Mouse (Mus musculus): ENCODE results near the gene Cds2. TPM values are rescaled to one million over a fixed set of nuclear protein-coding genes. Genes with fewer than 3 reads are reported as not detected.

Gene Cds2
- polyA plus RNA-seq, 1 experiment from 2014 or later, result 44.7 TPM

DNA sequence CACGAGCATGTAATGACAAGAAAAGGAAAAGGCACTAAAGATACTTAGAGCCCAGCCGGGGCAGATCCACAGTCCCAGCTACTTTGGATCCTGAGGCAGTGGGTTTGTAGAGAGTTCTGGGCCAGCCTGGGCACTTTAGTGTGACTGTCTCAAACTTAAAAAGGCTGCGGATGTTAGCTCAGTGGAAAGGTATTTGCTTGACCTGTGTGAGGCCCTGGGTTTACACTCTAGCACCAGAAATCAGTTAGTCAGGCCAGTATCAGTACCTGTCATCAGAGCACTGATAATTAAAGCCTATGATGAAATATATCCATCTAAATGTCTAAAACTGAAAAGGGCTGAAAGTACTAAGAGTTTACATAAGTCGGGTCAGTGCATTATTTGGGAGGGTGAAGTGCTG lies 13.3 kb downstream of the Cds2 start:
- no peak for ATAC-seq (ENCODE audit: low FRiP score, low TSS enrichment)
- H3K9me3 ChIP-seq (ENCODE audit: control insufficient read depth, low read length), result no peaks in the 10 kb centered on the region
- no peaks in the 10 kb centered on the region for H3K36me3 ChIP-seq (ENCODE audit: control insufficient read depth, insufficient read depth, low read length)
- H3K4me2 ChIP-seq (ENCODE audit: low read length), result no peak overlapping the region
- no peak overlapping the region for H3K9ac ChIP-seq (replicated peaks; ENCODE audit: low read length)
- no peak overlapping the region for H3K4me3 ChIP-seq (replicated peaks; ENCODE audit: low read depth, low read length)
- 91% methylated on average over 4 of the region's 4 CpGs for WGBS
- H3K27ac ChIP-seq (replicated peaks; ENCODE audit: low read depth, low read length), result no peak overlapping the region
- no peak for DNase-seq
- 0 out of 2 replicates have a peak, but pooled peaks cover 3% of the 10 kb centered on the region for H3K4me1 ChIP-seq (ENCODE audit: control insufficient read depth, insufficient read depth, low read length)
- H3K27me3 ChIP-seq (ENCODE audit: control insufficient read depth, insufficient read depth, low read length), result no peaks in the 10 kb centered on the region

DNA sequence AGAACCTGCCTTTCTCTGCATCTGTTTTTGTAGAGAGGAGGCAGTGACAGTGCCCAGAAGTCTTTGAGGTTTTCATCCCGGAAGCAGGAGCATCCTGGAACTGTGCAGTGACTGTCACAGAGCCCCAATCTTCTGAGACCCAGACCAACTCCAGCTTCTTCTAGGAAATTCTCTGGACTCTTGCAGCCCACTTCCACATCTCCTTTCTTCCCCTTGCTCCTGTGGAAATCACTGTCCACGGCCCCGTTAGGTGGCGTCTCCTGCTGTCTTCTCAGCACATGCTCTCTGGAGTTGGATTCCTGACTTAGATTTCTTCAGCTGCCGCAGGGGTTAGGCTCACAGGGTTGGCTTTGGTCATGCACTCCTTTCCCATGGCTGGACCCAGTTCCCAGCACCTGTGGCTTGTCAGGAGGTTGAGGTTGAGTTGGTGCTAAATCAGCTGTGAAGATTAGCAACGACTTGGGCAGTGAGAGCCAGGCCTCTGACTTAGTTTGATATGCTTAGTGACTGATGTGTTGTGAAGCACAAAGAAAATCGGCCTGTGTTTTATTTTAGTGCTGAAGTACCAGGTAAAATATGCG lies 15.4 kb downstream of the Cds2 start:
- peaks cover 21% of the 10 kb centered on the region for H3K4me1 ChIP-seq (ENCODE audit: control insufficient read depth, insufficient read depth, low read length)
- ATAC-seq (ENCODE audit: low FRiP score, low TSS enrichment) (no peak), DNase-seq (no peak)
- no peak overlapping the region for H3K9ac ChIP-seq (replicated peaks; ENCODE audit: low read length)
- no peaks in the 10 kb centered on the region for H3K36me3 ChIP-seq (ENCODE audit: control insufficient read depth, insufficient read depth, low read length)
- no peaks in the 10 kb centered on the region for H3K9me3 ChIP-seq (ENCODE audit: control insufficient read depth, low read length)
- H3K4me3 ChIP-seq (replicated peaks; ENCODE audit: low read depth, low read length), result no peak overlapping the region
- H3K27me3 ChIP-seq (ENCODE audit: control insufficient read depth, insufficient read depth, low read length), result no peaks in the 10 kb centered on the region
- H3K4me2 ChIP-seq (ENCODE audit: low read length), result no peak overlapping the region
- H3K27ac ChIP-seq (replicated peaks; ENCODE audit: low read depth, low read length), result no peak overlapping the region
- WGBS, result 63% methylated on average over 8 of the region's 8 CpGs

DNA sequence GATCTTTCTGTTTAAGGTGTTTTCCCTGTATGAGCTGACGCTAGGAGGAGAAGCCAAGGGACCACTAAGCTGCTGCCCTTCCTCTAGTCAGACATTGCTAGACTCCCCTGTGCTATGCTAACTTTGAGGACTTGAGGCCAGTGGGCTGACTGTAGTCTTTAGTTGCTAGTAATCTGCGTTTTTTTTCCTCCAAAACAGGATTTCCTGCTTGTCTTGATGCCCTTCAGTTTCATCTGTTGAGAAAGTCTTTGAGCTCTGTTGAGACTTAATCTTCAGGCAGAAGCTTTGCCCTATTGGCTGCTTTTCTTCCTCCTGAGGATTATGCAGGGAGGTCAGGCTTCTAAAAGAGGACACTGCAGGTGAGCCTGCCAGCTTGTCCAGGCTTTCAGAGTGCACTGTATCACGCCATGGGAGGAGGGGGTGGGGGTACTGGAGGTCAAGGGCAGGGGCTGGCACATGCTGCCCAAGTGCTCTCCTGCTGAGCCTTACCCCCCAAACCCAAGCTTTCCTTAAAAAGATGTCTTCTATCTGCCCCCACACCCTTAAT lies 16.5 kb downstream of the Cds2 start:
- H3K9me3 ChIP-seq (ENCODE audit: control insufficient read depth, low read length), result no peaks in the 10 kb centered on the region
- 46% methylated on average over 3 of the region's 3 CpGs for WGBS
- no peak for ATAC-seq (ENCODE audit: low FRiP score, low TSS enrichment)
- no peak overlapping the region for H3K9ac ChIP-seq (replicated peaks; ENCODE audit: low read length)
- no peak overlapping the region for H3K27ac ChIP-seq (replicated peaks; ENCODE audit: low read depth, low read length)
- no peaks in the 10 kb centered on the region for H3K36me3 ChIP-seq (ENCODE audit: control insufficient read depth, insufficient read depth, low read length)
- peaks cover 22% of the 10 kb centered on the region for H3K4me1 ChIP-seq (ENCODE audit: control insufficient read depth, insufficient read depth, low read length)
- no peak overlapping the region for H3K4me3 ChIP-seq (replicated peaks; ENCODE audit: low read depth, low read length)
- no peaks in the 10 kb centered on the region for H3K27me3 ChIP-seq (ENCODE audit: control insufficient read depth, insufficient read depth, low read length)
- DNase-seq, result no peak
- H3K4me2 ChIP-seq (ENCODE audit: low read length), result no peak overlapping the region

DNA sequence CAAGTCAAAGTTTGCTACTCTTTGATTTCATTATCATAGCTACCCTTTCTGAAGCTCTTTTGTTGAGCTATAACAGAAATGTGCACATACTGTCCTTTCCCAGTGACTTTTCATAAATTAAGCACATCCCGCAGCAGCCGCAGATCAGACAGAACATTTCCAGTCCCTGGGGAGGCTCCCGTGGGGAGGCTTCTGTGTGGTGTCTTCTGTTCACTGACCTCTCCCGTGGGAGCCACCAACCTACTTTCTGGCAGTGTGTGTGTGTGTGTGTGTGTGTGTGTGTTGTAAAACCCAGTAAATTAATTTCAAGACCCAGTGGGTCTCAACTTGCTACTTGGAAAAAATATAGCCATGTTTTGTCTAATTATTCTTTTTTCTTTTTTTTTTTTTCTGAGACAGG lies 17.0 kb downstream of the Cds2 start:
- Histone ChIP-seq H3K4me1 (ENCODE audit: control insufficient read depth, insufficient read depth, low read length) (peaks cover 22% of the 10 kb centered on the region), H3K4me2 (ENCODE audit: low read length) (no peak overlapping the region), H3K9me3 (ENCODE audit: control insufficient read depth, low read length) (no peaks in the 10 kb centered on the region), H3K27me3 (ENCODE audit: control insufficient read depth, insufficient read depth, low read length) (no peaks in the 10 kb centered on the region), H3K27ac (replicated peaks; ENCODE audit: low read depth, low read length) (no peak overlapping the region), H3K4me3 (replicated peaks; ENCODE audit: low read depth, low read length) (no peak overlapping the region), H3K9ac (replicated peaks; ENCODE audit: low read length) (no peak overlapping the region), H3K36me3 (ENCODE audit: control insufficient read depth, insufficient read depth, low read length) (no peaks in the 10 kb centered on the region)
- no peak for ATAC-seq (ENCODE audit: low FRiP score, low TSS enrichment)
- no peak for DNase-seq
- 69% methylated on average over 4 of the region's 4 CpGs for WGBS

DNA sequence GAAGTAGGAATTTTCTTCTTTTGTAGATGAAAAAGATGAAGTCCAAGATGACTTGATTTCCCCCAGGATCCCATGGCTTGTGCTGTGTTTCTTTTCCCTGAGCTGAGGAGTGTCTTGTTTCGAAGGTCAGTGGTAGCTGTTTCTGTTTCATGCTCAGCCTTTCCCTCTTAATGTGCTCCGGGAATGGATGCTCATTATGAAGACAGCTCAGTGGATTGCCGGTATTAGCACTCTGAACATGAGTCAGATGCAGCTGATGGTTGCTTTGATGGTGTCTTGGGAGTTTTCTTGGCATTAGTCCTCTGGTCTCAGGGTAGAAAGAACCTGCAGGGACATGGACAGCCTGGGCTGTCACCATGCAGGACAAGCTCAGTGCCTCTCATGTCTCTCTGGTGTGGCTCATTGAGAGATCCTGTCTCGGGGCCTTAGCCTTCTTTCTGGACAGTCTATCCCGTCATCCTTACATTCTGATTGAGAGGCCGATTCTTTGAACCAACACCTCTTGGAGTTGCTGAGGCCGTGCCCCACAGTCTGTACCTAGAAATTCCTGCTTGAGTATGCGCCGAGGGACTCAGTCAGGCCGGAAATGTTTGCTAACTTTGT lies 17.7 kb downstream of the Cds2 start:
- ATAC-seq (ENCODE audit: low FRiP score, low TSS enrichment), result no peak
- no peaks in the 10 kb centered on the region for H3K9me3 ChIP-seq (ENCODE audit: control insufficient read depth, low read length)
- H3K4me2 ChIP-seq (ENCODE audit: low read length), result no peak overlapping the region
- no peak overlapping the region for H3K27ac ChIP-seq (replicated peaks; ENCODE audit: low read depth, low read length)
- DNase-seq, result no peak
- H3K27me3 ChIP-seq (ENCODE audit: control insufficient read depth, insufficient read depth, low read length), result no peaks in the 10 kb centered on the region
- no peak overlapping the region for H3K4me3 ChIP-seq (replicated peaks; ENCODE audit: low read depth, low read length)
- WGBS, result 92% methylated on average over 10 of the region's 10 CpGs
- no peak overlapping the region for H3K9ac ChIP-seq (replicated peaks; ENCODE audit: low read length)
- no peaks in the 10 kb centered on the region for H3K36me3 ChIP-seq (ENCODE audit: control insufficient read depth, insufficient read depth, low read length)
- peaks cover 22% of the 10 kb centered on the region for H3K4me1 ChIP-seq (ENCODE audit: control insufficient read depth, insufficient read depth, low read length)

DNA sequence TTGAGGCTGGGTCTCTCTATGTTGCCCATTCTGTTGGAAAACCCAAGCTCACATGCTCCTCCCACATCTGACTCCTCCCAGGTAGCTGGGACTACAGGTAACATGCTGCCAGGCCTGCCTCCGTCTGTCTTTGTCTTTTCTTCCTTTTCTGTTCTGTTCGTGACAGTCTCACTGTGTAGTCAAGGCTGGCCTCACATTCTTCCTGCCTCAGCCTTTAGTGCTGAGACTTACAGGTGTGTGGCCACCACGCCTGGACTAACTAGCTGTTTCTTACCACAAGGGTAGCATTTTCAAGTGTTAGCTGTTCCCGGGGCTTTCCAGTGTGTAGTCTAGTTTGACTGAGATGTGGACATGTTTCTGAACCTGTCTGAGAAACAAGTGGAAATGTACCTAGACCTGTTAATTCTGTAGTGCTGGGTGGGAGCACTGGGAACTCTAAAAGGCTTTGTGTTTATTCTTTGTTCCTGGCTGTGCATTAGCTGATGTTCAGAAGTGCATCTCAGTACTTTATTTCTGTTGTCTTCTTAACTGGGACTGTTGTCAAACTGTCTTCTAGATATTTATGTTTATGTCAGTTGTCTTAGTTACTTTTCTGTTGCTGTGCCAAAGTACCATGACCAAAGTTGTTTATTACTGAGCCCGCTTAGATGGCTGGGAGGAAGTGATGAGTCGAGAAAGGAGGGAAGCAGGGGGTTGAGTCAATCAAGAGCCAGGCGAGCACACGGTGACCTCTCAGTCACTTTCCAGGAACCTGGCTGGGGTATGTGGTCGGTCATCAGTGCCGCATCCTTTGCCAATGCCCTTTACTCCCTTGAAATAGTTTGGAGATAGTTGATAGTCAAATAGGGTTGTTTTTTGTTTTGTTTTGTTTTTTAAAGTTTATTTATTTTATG lies 18.9 kb downstream of the Cds2 start:
- no peak for ATAC-seq (ENCODE audit: low FRiP score, low TSS enrichment)
- DNase-seq, result no peak
- no peak overlapping the region for H3K4me3 ChIP-seq (replicated peaks; ENCODE audit: low read depth, low read length)
- H3K4me2 ChIP-seq (ENCODE audit: low read length), result no peak overlapping the region
- no peak overlapping the region for H3K9ac ChIP-seq (replicated peaks; ENCODE audit: low read length)
- no peaks in the 10 kb centered on the region for H3K36me3 ChIP-seq (ENCODE audit: control insufficient read depth, insufficient read depth, low read length)
- H3K9me3 ChIP-seq (ENCODE audit: control insufficient read depth, low read length), result no peaks in the 10 kb centered on the region
- H3K27me3 ChIP-seq (ENCODE audit: control insufficient read depth, insufficient read depth, low read length), result no peaks in the 10 kb centered on the region
- H3K4me1 ChIP-seq (ENCODE audit: control insufficient read depth, insufficient read depth, low read length), result peaks cover 22% of the 10 kb centered on the region
- 52% methylated on average over 10 of the region's 10 CpGs for WGBS
- H3K27ac ChIP-seq (replicated peaks; ENCODE audit: low read depth, low read length), result no peak overlapping the region

DNA sequence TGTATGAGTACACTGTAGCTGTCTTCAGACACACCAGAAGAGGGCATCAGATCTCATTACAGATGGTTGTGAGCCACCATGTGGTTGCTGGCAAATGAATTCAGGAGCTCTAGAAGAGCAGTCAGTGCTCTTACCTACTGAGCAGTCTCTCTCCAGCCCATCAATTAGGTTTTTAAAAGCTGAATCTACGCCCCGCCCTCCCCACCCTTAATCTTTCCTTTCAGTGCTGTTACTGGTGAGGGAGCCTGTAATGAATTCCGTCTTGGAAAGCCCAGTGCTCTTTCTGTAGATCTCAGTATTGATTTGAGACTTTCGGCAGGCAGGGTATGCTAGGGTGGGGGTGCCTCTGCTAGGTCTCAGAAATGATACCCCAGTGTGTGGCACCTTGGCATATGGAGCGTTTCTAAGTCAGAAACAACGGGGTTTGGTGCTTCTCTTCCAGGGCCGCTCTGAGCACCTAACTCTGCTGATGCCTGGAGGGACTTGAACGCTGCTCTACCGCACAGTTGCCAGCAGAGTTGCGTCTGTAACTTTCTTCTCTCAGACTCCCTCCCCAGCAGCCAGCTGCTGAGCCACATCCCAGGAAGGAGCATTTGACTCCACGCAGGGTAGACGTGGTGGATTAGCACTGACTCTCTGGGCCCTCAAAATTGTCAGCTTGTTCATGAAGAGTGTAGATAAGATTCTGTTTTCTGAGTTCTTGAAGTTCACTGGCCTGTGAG lies 19.7 kb downstream of the Cds2 start:
- no peak for DNase-seq
- ATAC-seq (ENCODE audit: low FRiP score, low TSS enrichment), result 0 out of 2 replicates have a peak, but pooled peaks have one; percentile 26
- Histone ChIP-seq H3K27ac (replicated peaks; ENCODE audit: low read depth, low read length) (peak overlapping the region; percentile 58; the same call in 1 of the 2 replicates), H3K9ac (replicated peaks; ENCODE audit: low read length) (no peak overlapping the region), H3K27me3 (ENCODE audit: control insufficient read depth, insufficient read depth, low read length) (no peaks in the 10 kb centered on the region), H3K4me2 (ENCODE audit: low read length) (no peak overlapping the region), H3K36me3 (ENCODE audit: control insufficient read depth, insufficient read depth, low read length) (no peaks in the 10 kb centered on the region), H3K9me3 (ENCODE audit: control insufficient read depth, low read length) (no peaks in the 10 kb centered on the region), H3K4me1 (ENCODE audit: control insufficient read depth, insufficient read depth, low read length) (peaks cover 22% of the 10 kb centered on the region), H3K4me3 (replicated peaks; ENCODE audit: low read depth, low read length) (no peak overlapping the region)
- WGBS, result 9% methylated on average over 12 of the region's 12 CpGs

Data from midbrain, embryonic 14.5 days (tissue).